Mouse (Mus musculus): ENCODE results near the gene Ednrb.
A peak's percentile ranks its signal among the peaks of the same experiment; 100 is the strongest.

Ednrb gene

GRCm38 (mm10) chr14:103844011-103844549 is at the start of gene Ednrb:
Ednrb (minus strand) TSS chr14:103844402.
- peak; percentile 11 for DNase-seq

GRCm38 (mm10) chr14:103892411-103892938 is 48.3 kb upstream of the Ednrb start:
- DNase-seq = no peak

GRCm38 (mm10) chr14:103890761-103891160 is 46.6 kb upstream of the Ednrb start:
- no peak for DNase-seq

GRCm38 (mm10) chr14:103884892-103885575 is 40.8 kb upstream of the Ednrb start:
- DNase-seq = no peak

GRCm38 (mm10) chr14:103882943-103883342 is 38.7 kb upstream of the Ednrb start:
- no peak for DNase-seq

- no peak for DNase-seq
Observed at GRCm38 (mm10) chr14:103877117-103877516, 32.9 kb upstream of the Ednrb start.

- DNase-seq = no peak
Observed at GRCm38 (mm10) chr14:103876598-103876997, 32.4 kb upstream of the Ednrb start.

- no peak for DNase-seq
Observed at GRCm38 (mm10) chr14:103866636-103867035, 22.4 kb upstream of the Ednrb start.

- no peak for DNase-seq
Observed at GRCm38 (mm10) chr14:103865226-103865625, 21.0 kb upstream of the Ednrb start.

- no peak for DNase-seq
Observed at GRCm38 (mm10) chr14:103850071-103850845, 6.1 kb upstream of the Ednrb start.

- DNase-seq = no peak
Observed at GRCm38 (mm10) chr14:103845716-103846115, 1.5 kb upstream of the Ednrb start.

GRCm38 (mm10) chr14:103844944-103845343 is 742 bp upstream of the Ednrb start:
- DNase-seq = no peak

- DNase-seq = peak; percentile 40
Observed at GRCm38 (mm10) chr14:103843371-103844001, 716 bp downstream of the Ednrb start.

GRCm38 (mm10) chr14:103842896-103843295 is 1.3 kb downstream of the Ednrb start:
- DNase-seq = no peak

GRCm38 (mm10) chr14:103840436-103840835 is 3.8 kb downstream of the Ednrb start:
- no peak for DNase-seq

GRCm38 (mm10) chr14:103838887-103839286 is 5.3 kb downstream of the Ednrb start:
- DNase-seq = no peak

GRCm38 (mm10) chr14:103834589-103834988 is 9.6 kb downstream of the Ednrb start:
- DNase-seq = no peak

- no peak for DNase-seq
Observed at GRCm38 (mm10) chr14:103834147-103834546, 10.1 kb downstream of the Ednrb start.

- DNase-seq = no peak
Observed at GRCm38 (mm10) chr14:103832472-103832871, 11.7 kb downstream of the Ednrb start.

GRCm38 (mm10) chr14:103831007-103831406 is 13.2 kb downstream of the Ednrb start:
- no peak for DNase-seq

- no peak for DNase-seq
Observed at GRCm38 (mm10) chr14:103826343-103826742, 17.9 kb downstream of the Ednrb start.

- no peak for DNase-seq
Observed at GRCm38 (mm10) chr14:103825934-103826333, 18.3 kb downstream of the Ednrb start.

- DNase-seq = no peak
Observed at GRCm38 (mm10) chr14:103823501-103823900, 20.7 kb downstream of the Ednrb start.

Measured in lung, postnatal 14 days (tissue).